Mouse (Mus musculus): ENCODE measurements around the gene Mast3. TPM values are rescaled to one million over a fixed set of nuclear protein-coding genes. Genes with fewer than 3 reads are reported as not detected.

Mast3 gene
- 7.8 and 8.5 TPM in 2 replicates for polyA plus RNA-seq (2014; fragmentation: Nextera tagmentation; extraction: Ambion mirVana)

GRCm38 (mm10) chr8:70804481-70805206, at the start of gene Mast3:
Gene Mast3 (minus strand): TSS chr8:70805054.
- H3K4me2 ChIP-seq, result peak within 1 kb of the TSS; percentile 78
- H3K27me3 ChIP-seq (ENCODE audit: control insufficient read depth, insufficient read depth, low read length), result peaks cover 63% of the 10 kb centered on the region
- H3K4me1 ChIP-seq (ENCODE audit: control insufficient read depth, insufficient read depth, low read length), result peaks cover 12% of the 10 kb centered on the region; the same call in 1 of the 2 replicates
- H3K9ac ChIP-seq (ENCODE audit: low read depth, low read length), result peak within 1 kb of the TSS; percentile 49; the same call in 1 of the 2 replicates
- no peaks in the 10 kb centered on the region for H3K9me3 ChIP-seq (replicated peaks; ENCODE audit: control insufficient read depth, low read length)
- H3K36me3 ChIP-seq (ENCODE audit: control insufficient read depth, insufficient read depth, low read length), result no peaks in the 10 kb centered on the region
- H3K27ac ChIP-seq (ENCODE audit: low read depth, low read length), result 0 out of 2 replicates have a peak within 1 kb of the TSS, but pooled peaks have one; percentile 3
- WGBS (ENCODE audit: insufficient replicate concordance), result 2% methylated on average over 45 of the region's 45 CpGs
- peak within 1 kb of the TSS; percentile 53 for H3K4me3 ChIP-seq (ENCODE audit: low read depth, low read length)
- ATAC-seq (replicated peaks; ENCODE audit: insufficient number of reproducible peaks, low FRiP score, low TSS enrichment), result peak; percentile 87

GRCm38 (mm10) chr8:70853863-70854262, 49.0 kb upstream of the Mast3 start:
- Histone ChIP-seq H3K4me1 (ENCODE audit: control insufficient read depth, insufficient read depth, low read length) (no peaks in the 10 kb centered on the region), H3K4me2 (no peak overlapping the region), H3K9ac (ENCODE audit: low read depth, low read length) (no peak overlapping the region), H3K9me3 (replicated peaks; ENCODE audit: control insufficient read depth, low read length) (no peaks in the 10 kb centered on the region), H3K27me3 (ENCODE audit: control insufficient read depth, insufficient read depth, low read length) (peaks cover 27% of the 10 kb centered on the region), H3K4me3 (ENCODE audit: low read depth, low read length) (no peak overlapping the region), H3K27ac (ENCODE audit: low read depth, low read length) (no peak overlapping the region), H3K36me3 (ENCODE audit: control insufficient read depth, insufficient read depth, low read length) (no peaks in the 10 kb centered on the region)
- WGBS (ENCODE audit: insufficient replicate concordance), result 73% methylated on average over 2 of the region's 2 CpGs
- ATAC-seq (replicated peaks; ENCODE audit: insufficient number of reproducible peaks, low FRiP score, low TSS enrichment), result no peak

GRCm38 (mm10) chr8:70852595-70853231, 47.9 kb upstream of the Mast3 start:
- Histone ChIP-seq H3K9ac (ENCODE audit: low read depth, low read length) (no peak overlapping the region), H3K27me3 (ENCODE audit: control insufficient read depth, insufficient read depth, low read length) (peaks cover 31% of the 10 kb centered on the region), H3K4me2 (no peak overlapping the region), H3K36me3 (ENCODE audit: control insufficient read depth, insufficient read depth, low read length) (no peaks in the 10 kb centered on the region), H3K9me3 (replicated peaks; ENCODE audit: control insufficient read depth, low read length) (no peaks in the 10 kb centered on the region), H3K27ac (ENCODE audit: low read depth, low read length) (no peak overlapping the region), H3K4me3 (ENCODE audit: low read depth, low read length) (no peak overlapping the region), H3K4me1 (ENCODE audit: control insufficient read depth, insufficient read depth, low read length) (no peaks in the 10 kb centered on the region)
- WGBS (ENCODE audit: insufficient replicate concordance), result 84% methylated on average over 41 of the region's 41 CpGs
- no peak for ATAC-seq (replicated peaks; ENCODE audit: insufficient number of reproducible peaks, low FRiP score, low TSS enrichment)

- Histone ChIP-seq H3K9ac (ENCODE audit: low read depth, low read length) (no peak overlapping the region), H3K36me3 (ENCODE audit: control insufficient read depth, insufficient read depth, low read length) (no peaks in the 10 kb centered on the region), H3K27ac (ENCODE audit: low read depth, low read length) (no peak overlapping the region), H3K27me3 (ENCODE audit: control insufficient read depth, insufficient read depth, low read length) (peaks cover 33% of the 10 kb centered on the region), H3K4me2 (no peak overlapping the region), H3K4me3 (ENCODE audit: low read depth, low read length) (no peak overlapping the region), H3K9me3 (replicated peaks; ENCODE audit: control insufficient read depth, low read length) (no peaks in the 10 kb centered on the region), H3K4me1 (ENCODE audit: control insufficient read depth, insufficient read depth, low read length) (no peaks in the 10 kb centered on the region)
- WGBS (ENCODE audit: insufficient replicate concordance), result 45% methylated on average over 6 of the region's 6 CpGs
- no peak for ATAC-seq (replicated peaks; ENCODE audit: insufficient number of reproducible peaks, low FRiP score, low TSS enrichment)
Observed at GRCm38 (mm10) chr8:70851837-70852236, 47.0 kb upstream of the Mast3 start.

- H3K9me3 ChIP-seq (replicated peaks; ENCODE audit: control insufficient read depth, low read length), result no peaks in the 10 kb centered on the region
- no peak overlapping the region for H3K9ac ChIP-seq (ENCODE audit: low read depth, low read length)
- 70% methylated on average over 4 of the region's 4 CpGs for WGBS (ENCODE audit: insufficient replicate concordance)
- no peak overlapping the region for H3K27ac ChIP-seq (ENCODE audit: low read depth, low read length)
- H3K4me1 ChIP-seq (ENCODE audit: control insufficient read depth, insufficient read depth, low read length), result no peaks in the 10 kb centered on the region
- no peaks in the 10 kb centered on the region for H3K36me3 ChIP-seq (ENCODE audit: control insufficient read depth, insufficient read depth, low read length)
- H3K4me2 ChIP-seq, result no peak overlapping the region
- peaks cover 30% of the 10 kb centered on the region for H3K27me3 ChIP-seq (ENCODE audit: control insufficient read depth, insufficient read depth, low read length)
- H3K4me3 ChIP-seq (ENCODE audit: low read depth, low read length), result no peak overlapping the region
- no peak for ATAC-seq (replicated peaks; ENCODE audit: insufficient number of reproducible peaks, low FRiP score, low TSS enrichment)
Observed at GRCm38 (mm10) chr8:70850947-70851346, 46.1 kb upstream of the Mast3 start.

GRCm38 (mm10) chr8:70850132-70850845, 45.4 kb upstream of the Mast3 start:
- H3K4me2 ChIP-seq, result no peak overlapping the region
- 66% methylated on average over 7 of the region's 7 CpGs for WGBS (ENCODE audit: insufficient replicate concordance)
- no peaks in the 10 kb centered on the region for H3K9me3 ChIP-seq (replicated peaks; ENCODE audit: control insufficient read depth, low read length)
- no peak overlapping the region for H3K27ac ChIP-seq (ENCODE audit: low read depth, low read length)
- peaks cover 27% of the 10 kb centered on the region for H3K27me3 ChIP-seq (ENCODE audit: control insufficient read depth, insufficient read depth, low read length)
- no peak overlapping the region for H3K9ac ChIP-seq (ENCODE audit: low read depth, low read length)
- no peak overlapping the region for H3K4me3 ChIP-seq (ENCODE audit: low read depth, low read length)
- H3K4me1 ChIP-seq (ENCODE audit: control insufficient read depth, insufficient read depth, low read length), result no peaks in the 10 kb centered on the region
- ATAC-seq (replicated peaks; ENCODE audit: insufficient number of reproducible peaks, low FRiP score, low TSS enrichment), result no peak
- H3K36me3 ChIP-seq (ENCODE audit: control insufficient read depth, insufficient read depth, low read length), result no peaks in the 10 kb centered on the region

- no peak overlapping the region for H3K4me2 ChIP-seq
Observed at GRCm38 (mm10) chr8:70849333-70849990, 44.6 kb upstream of the Mast3 start.

More at GRCm38 (mm10) chr8:70849333-70849990, 44.6 kb upstream of the Mast3 start:
- Histone ChIP-seq H3K27me3 (ENCODE audit: control insufficient read depth, insufficient read depth, low read length) (peaks cover 21% of the 10 kb centered on the region), H3K4me3 (ENCODE audit: low read depth, low read length) (no peak overlapping the region), H3K36me3 (ENCODE audit: control insufficient read depth, insufficient read depth, low read length) (no peaks in the 10 kb centered on the region), H3K9ac (ENCODE audit: low read depth, low read length) (no peak overlapping the region), H3K27ac (ENCODE audit: low read depth, low read length) (no peak overlapping the region), H3K4me1 (ENCODE audit: control insufficient read depth, insufficient read depth, low read length) (no peaks in the 10 kb centered on the region), H3K9me3 (replicated peaks; ENCODE audit: control insufficient read depth, low read length) (no peaks in the 10 kb centered on the region)
- ATAC-seq (replicated peaks; ENCODE audit: insufficient number of reproducible peaks, low FRiP score, low TSS enrichment), result no peak
- WGBS (ENCODE audit: insufficient replicate concordance), result 87% methylated on average over 3 of the region's 3 CpGs
